Mouse (Mus musculus) liver, embryonic 14.5 days (tissue): ENCODE results near the gene Asl.

Experiments used
- CTCF ChIP-seq: IDR thresholded peaks from 2 replicates; pipeline ENCODE4 v1.5.1; 2016; ENCODE audit warnings: antibody characterized with exemption, low read depth, control low read depth
- EP300 ChIP-seq: IDR thresholded peaks from 2 replicates; pipeline ENCODE4 v1.6.1; 2016; ENCODE audit warnings: antibody characterized with exemption, low read depth

GRCm38 (mm10) chr5:130009784-130010183 lies 19.3 kb downstream of the Asl start:
- TF ChIP-seq CTCF = no peak
- no peak for TF ChIP-seq EP300
